ENCODE assay signal across 8 mouse cellular contexts in genomic region chr5:34915801-34916200, GRCm38 (mm10). TPM values are rescaled to one million over a fixed set of nuclear protein-coding genes. Genes with fewer than 3 reads are reported as not detected.
DNase-seq lines count a peak whose midpoint lies in the region; ATAC-seq and TF ChIP-seq lines count a peak whose summit lies in the region.

No protein-coding gene starts in this region.

- no peak overlapping the region for H3K27ac ChIP-seq in embryonic facial prominence, embryonic 11.5 days (replicated peaks; ENCODE audit: low read depth, low read length)
- peak overlapping the region; percentile 78 for H3K27ac ChIP-seq in heart, embryonic 10.5 days
- no peak overlapping the region for H3K27ac ChIP-seq in kidney, embryonic 16.5 days (ENCODE audit: low read length)
- no peak overlapping the region for H3K27ac ChIP-seq in liver, adult 2 months (replicated peaks; ENCODE audit: insufficient read depth, low read depth, low read length)

- ATAC-seq in embryonic facial prominence, embryonic 11.5 days (replicated peaks; ENCODE audit: insufficient number of reproducible peaks, low FRiP score, low TSS enrichment, low read depth) = no peak; the same call in 1 of the 2 replicates
- peak; percentile 54; the same call in 1 of the 2 replicates for ATAC-seq in kidney, embryonic 16.5 days (ENCODE audit: low FRiP score, low TSS enrichment)

- H3K79me3 ChIP-seq in C2C12 (ENCODE audit: low read depth) = no peaks in the 10 kb centered on the region

- no peaks in the 10 kb centered on the region for H3K4me1 ChIP-seq in embryonic facial prominence, embryonic 11.5 days (ENCODE audit: control insufficient read depth, insufficient read depth, low read length)
- peaks cover 30% of the 10 kb centered on the region for H3K4me1 ChIP-seq in heart, embryonic 10.5 days
- no peaks in the 10 kb centered on the region for H3K4me1 ChIP-seq in kidney, embryonic 16.5 days (ENCODE audit: insufficient read depth, low read length)
- no peaks in the 10 kb centered on the region for H3K4me1 ChIP-seq in liver, adult 2 months (ENCODE audit: control insufficient read depth, insufficient read depth, low read length)

- H3ac ChIP-seq in C2C12 (ENCODE audit: control insufficient read depth, insufficient read length, low read depth) = no peak overlapping the region

- peak; percentile 75 for DNase-seq in adrenal gland, postnatal 25 days
- DNase-seq in embryonic facial prominence, embryonic 11.5 days (ENCODE audit: low spot score) = peak; percentile 72
- DNase-seq in heart, embryonic 10.5 days (ENCODE audit: low spot score) = no peak
- peak; percentile 52 for DNase-seq in liver, adult 2 months (ENCODE audit: extremely low read depth, low read depth, low spot score)
- peak; percentile 16 to 36 for DNase-seq in natural killer cell, adult 2 months (ENCODE audit: low spot score in 2 of 2)
- peak; percentile 68 for DNase-seq in telencephalon, adult 2 months (ENCODE audit: low read depth, low spot score)

- no peak overlapping the region for H3K9ac ChIP-seq in embryonic facial prominence, embryonic 11.5 days (replicated peaks; ENCODE audit: low read length)
- no peak overlapping the region for H3K9ac ChIP-seq in kidney, embryonic 16.5 days (replicated peaks; ENCODE audit: low read length)
- no peak overlapping the region for H3K9ac ChIP-seq in liver, adult 2 months (ENCODE audit: low read depth, low read length)

- no peak for TF ChIP-seq POLR2A in liver, adult 2 months (IDR thresholded peaks at IDR 0.05; ENCODE audit: extremely low read depth, insufficient read depth, low read length)

- H3K27me3 ChIP-seq in C2C12 (ENCODE audit: control insufficient read depth, insufficient read depth, insufficient read length) = peaks cover 5% of the 10 kb centered on the region
- H3K27me3 ChIP-seq in embryonic facial prominence, embryonic 11.5 days (ENCODE audit: control insufficient read depth, insufficient read depth, low read length) = no peaks in the 10 kb centered on the region
- H3K27me3 ChIP-seq in heart, embryonic 10.5 days (ENCODE audit: insufficient read depth, poor library complexity, severe bottlenecking) = no peaks in the 10 kb centered on the region
- no peaks in the 10 kb centered on the region for H3K27me3 ChIP-seq in kidney, embryonic 16.5 days (ENCODE audit: insufficient read depth, low read length)
- H3K27me3 ChIP-seq in liver, adult 2 months (ENCODE audit: control insufficient read depth, insufficient read depth, low read length) = no peaks in the 10 kb centered on the region

- TF ChIP-seq CTCF in C2C12 (IDR thresholded peaks at IDR 0.05; ENCODE audit: control insufficient read depth, insufficient read depth, insufficient read length) = peak; percentile 81
- TF ChIP-seq CTCF in liver, adult 2 months (IDR thresholded peaks at IDR 0.05; ENCODE audit: low read depth, low read length) = peak; percentile 91

- H3K79me2 ChIP-seq in C2C12 (ENCODE audit: control insufficient read depth, insufficient read depth) = no peaks in the 10 kb centered on the region
- no peaks in the 10 kb centered on the region for H3K79me2 ChIP-seq in liver, adult 2 months (ENCODE audit: control insufficient read depth, insufficient read depth, low read length)

- H3K4me3 ChIP-seq in C2C12 (ENCODE audit: insufficient read depth, poor library complexity, severe bottlenecking) = no peak overlapping the region
- H3K4me3 ChIP-seq in embryonic facial prominence, embryonic 11.5 days (ENCODE audit: low read depth, low read length) = no peak overlapping the region
- H3K4me3 ChIP-seq in heart, embryonic 10.5 days = no peak overlapping the region
- no peak overlapping the region for H3K4me3 ChIP-seq in kidney, embryonic 16.5 days (ENCODE audit: low read length)
- no peak overlapping the region for H3K4me3 ChIP-seq in liver, adult 2 months (ENCODE audit: insufficient read depth, low read depth, low read length)

- H3K4me2 ChIP-seq in embryonic facial prominence, embryonic 11.5 days (ENCODE audit: low read depth, low read length) = no peak overlapping the region
- no peak overlapping the region for H3K4me2 ChIP-seq in kidney, embryonic 16.5 days (replicated peaks; ENCODE audit: low read depth, low read length)

- WGBS in embryonic facial prominence, embryonic 11.5 days = 36% methylated on average over 1 of the region's 1 CpGs
- 5% methylated on average over 1 of the region's 1 CpGs for WGBS in heart, embryonic 10.5 days
- WGBS in kidney, embryonic 16.5 days = 5% methylated on average over 1 of the region's 1 CpGs
- WGBS in liver, adult 2 months = 10% methylated on average over 1 of the region's 1 CpGs

- no peaks in the 10 kb centered on the region for H3K9me3 ChIP-seq in embryonic facial prominence, embryonic 11.5 days (replicated peaks; ENCODE audit: control insufficient read depth, low read length)
- no peaks in the 10 kb centered on the region for H3K9me3 ChIP-seq in heart, embryonic 10.5 days
- no peaks in the 10 kb centered on the region for H3K9me3 ChIP-seq in kidney, embryonic 16.5 days (ENCODE audit: low read length)

- no peaks in the 10 kb centered on the region for H3K36me3 ChIP-seq in C2C12 (ENCODE audit: control insufficient read depth, insufficient read depth)
- no peaks in the 10 kb centered on the region for H3K36me3 ChIP-seq in embryonic facial prominence, embryonic 11.5 days (replicated peaks; ENCODE audit: control insufficient read depth, insufficient read depth, low read depth, low read length)
- 0 out of 2 replicates have a peak, but pooled peaks cover 14% of the 10 kb centered on the region for H3K36me3 ChIP-seq in heart, embryonic 10.5 days
- no peaks in the 10 kb centered on the region for H3K36me3 ChIP-seq in kidney, embryonic 16.5 days (ENCODE audit: insufficient read depth, low read length)
- H3K36me3 ChIP-seq in liver, adult 2 months (ENCODE audit: control insufficient read depth, insufficient read depth, low read length) = no peaks in the 10 kb centered on the region

TF ChIP-seq in C2C12, 6 proteins besides CTCF, POLR2A, EP300 and RAD21:
- no peak for TF ChIP-seq FOSL1 (IDR thresholded peaks at IDR 0.05; ENCODE audit: insufficient read depth, low read length, poor library complexity, severe bottlenecking)
- TF ChIP-seq MYOD1 (IDR thresholded peaks at IDR 0.05; ENCODE audit: control insufficient read depth, insufficient read length, low read depth) = no peak
- no peak for TF ChIP-seq MAX (IDR thresholded peaks at IDR 0.05)
- TF ChIP-seq USF1 (IDR thresholded peaks at IDR 0.05; ENCODE audit: low read depth) = no peak
- TF ChIP-seq CEBPB (IDR thresholded peaks at IDR 0.05; ENCODE audit: low read depth) = no peak
- no peak for TF ChIP-seq MYOG (IDR thresholded peaks at IDR 0.05; ENCODE audit: control insufficient read depth, extremely low read depth, insufficient read length)
TF ChIP-seq in C2C12: peak in this region for 0.

RNA-seq across cellular contexts. Expression of gene Msantd1, which starts 8.0 kb away (rescaled TPM):
- not detected for polyA plus RNA-seq in C2C12 (2012; fragmentation: generic; extraction: Trizol)
- 1.2 and 1.8 TPM in 2 replicates for total RNA-seq in adrenal gland, postnatal 25 days (2021)
- polyA plus RNA-seq in embryonic facial prominence, embryonic 11.5 days (2014; fragmentation: Nextera tagmentation; extraction: Ambion mirVana) = 0.80 and 0.84 TPM in 2 replicates
- polyA plus RNA-seq in heart, embryonic 10.5 days (2016; fragmentation: Nextera tagmentation; extraction: Ambion mirVana) = 0.37 and 1.3 TPM in 2 replicates
- 0.27 and 0.95 TPM in 2 replicates for polyA plus RNA-seq in kidney, embryonic 16.5 days (2015; fragmentation: Nextera tagmentation; extraction: Ambion mirVana)
- 0.13 and 0.37 TPM in 2 replicates for total RNA-seq in liver, adult 2 months (2014; rRNA removed)
- polyA plus RNA-seq in liver, adult 2 months (2012; rRNA removed) = 0.70 and 0.92 TPM in 2 replicates

RNA-seq across cellular contexts. Expression of gene Rgs12, which starts 33.4 kb away (rescaled TPM):
- 50.6 TPM for polyA plus RNA-seq in C2C12 (2012; fragmentation: generic; extraction: Trizol)
- 33.3 and 42.1 TPM in 2 replicates for total RNA-seq in adrenal gland, postnatal 25 days (2021)
- polyA plus RNA-seq in embryonic facial prominence, embryonic 11.5 days (2014; fragmentation: Nextera tagmentation; extraction: Ambion mirVana) = 33.7 and 34.4 TPM in 2 replicates
- polyA plus RNA-seq in heart, embryonic 10.5 days (2016; fragmentation: Nextera tagmentation; extraction: Ambion mirVana) = 32.8 and 35.3 TPM in 2 replicates
- polyA plus RNA-seq in kidney, embryonic 16.5 days (2015; fragmentation: Nextera tagmentation; extraction: Ambion mirVana) = 32.4 and 34.7 TPM in 2 replicates
- total RNA-seq in liver, adult 2 months (2014; rRNA removed) = 3.0 and 4.7 TPM in 2 replicates
- polyA plus RNA-seq in liver, adult 2 months (2012; rRNA removed) = 6.3 and 6.8 TPM in 2 replicates
